Mouse (Mus musculus): ENCODE measurements around the gene Tjap1. TPM values are rescaled to one million over a fixed set of nuclear protein-coding genes. Genes with fewer than 3 reads are reported as not detected.

Gene Tjap1
- polyA plus RNA-seq, 1 experiment from 2014 or later = 46.4 TPM

DNA sequence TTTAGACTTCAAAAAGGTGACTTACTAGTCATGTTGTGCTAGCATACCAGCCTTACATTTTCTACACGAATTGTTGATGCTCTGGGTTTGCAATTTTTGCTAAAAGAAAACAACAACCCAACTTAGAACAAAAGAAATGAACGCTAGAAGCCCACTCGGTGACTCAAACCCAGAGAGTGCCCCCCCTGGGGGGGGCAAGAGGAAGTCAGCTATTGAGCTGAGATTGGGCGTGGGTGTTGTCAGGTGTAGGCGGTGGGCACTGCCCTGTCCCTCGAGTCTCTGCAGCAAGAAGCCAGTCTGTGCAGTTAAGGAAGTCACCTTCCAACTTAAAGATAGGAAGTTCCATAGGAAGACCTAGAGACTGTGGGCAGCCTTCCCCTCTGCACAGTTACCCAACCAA, 13.8 kb upstream of the Tjap1 start:
- H3K4me2 ChIP-seq (replicated peaks; ENCODE audit: low read depth, low read length) = no peak overlapping the region
- H3K36me3 ChIP-seq (ENCODE audit: control insufficient read depth, insufficient read depth, low read length) = no peaks in the 10 kb centered on the region
- no peak overlapping the region for H3K4me3 ChIP-seq (ENCODE audit: low read depth, low read length)
- peaks cover 5% of the 10 kb centered on the region; the same call in 1 of the 2 replicates for H3K4me1 ChIP-seq (ENCODE audit: control insufficient read depth, insufficient read depth, low read length)
- H3K9me3 ChIP-seq (ENCODE audit: control insufficient read depth, low read depth, low read length) = no peaks in the 10 kb centered on the region
- H3K9ac ChIP-seq (replicated peaks; ENCODE audit: low read depth, low read length) = no peak overlapping the region
- no peak overlapping the region for H3K27ac ChIP-seq (ENCODE audit: low read length)
- H3K27me3 ChIP-seq (ENCODE audit: control insufficient read depth, insufficient read depth, low read length) = peaks cover 22% of the 10 kb centered on the region
- ATAC-seq (ENCODE audit: insufficient number of reproducible peaks, insufficient read depth, low FRiP score, low read depth) = no peak
- WGBS = 42% methylated on average over 6 of the region's 6 CpGs

DNA sequence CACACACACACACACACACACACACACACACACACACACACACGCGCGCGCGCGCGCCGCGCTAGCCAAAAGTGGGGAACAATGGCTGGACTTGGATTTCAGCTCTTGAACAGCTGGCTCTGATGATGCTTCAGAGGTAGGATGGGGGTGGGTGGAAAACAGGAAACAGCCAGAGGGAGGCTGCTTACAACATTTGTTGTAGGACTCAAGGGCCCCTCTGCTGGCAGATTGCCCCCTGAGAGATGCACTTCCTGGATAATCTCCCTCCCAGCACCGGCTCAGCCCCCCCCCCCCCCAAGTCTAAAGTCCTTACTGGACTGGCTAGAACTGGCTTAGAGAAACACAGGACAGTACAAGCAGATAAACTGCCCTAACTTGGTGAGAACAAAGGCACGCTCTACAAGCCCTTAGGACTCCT, 4.9 kb upstream of the Tjap1 start:
- no peak; the same call in 1 of the 2 replicates for ATAC-seq (ENCODE audit: insufficient number of reproducible peaks, insufficient read depth, low FRiP score, low read depth)
- Histone ChIP-seq H3K9ac (replicated peaks; ENCODE audit: low read depth, low read length) (no peak overlapping the region), H3K4me1 (ENCODE audit: control insufficient read depth, insufficient read depth, low read length) (peaks cover 12% of the 10 kb centered on the region; the same call in 1 of the 2 replicates), H3K4me2 (replicated peaks; ENCODE audit: low read depth, low read length) (no peak overlapping the region), H3K36me3 (ENCODE audit: control insufficient read depth, insufficient read depth, low read length) (no peaks in the 10 kb centered on the region), H3K9me3 (ENCODE audit: control insufficient read depth, low read depth, low read length) (no peaks in the 10 kb centered on the region), H3K4me3 (ENCODE audit: low read depth, low read length) (no peak overlapping the region), H3K27ac (ENCODE audit: low read length) (peak overlapping the region; percentile 58), H3K27me3 (ENCODE audit: control insufficient read depth, insufficient read depth, low read length) (no peaks in the 10 kb centered on the region)
- 46% methylated on average over 11 of the region's 11 CpGs for WGBS

DNA sequence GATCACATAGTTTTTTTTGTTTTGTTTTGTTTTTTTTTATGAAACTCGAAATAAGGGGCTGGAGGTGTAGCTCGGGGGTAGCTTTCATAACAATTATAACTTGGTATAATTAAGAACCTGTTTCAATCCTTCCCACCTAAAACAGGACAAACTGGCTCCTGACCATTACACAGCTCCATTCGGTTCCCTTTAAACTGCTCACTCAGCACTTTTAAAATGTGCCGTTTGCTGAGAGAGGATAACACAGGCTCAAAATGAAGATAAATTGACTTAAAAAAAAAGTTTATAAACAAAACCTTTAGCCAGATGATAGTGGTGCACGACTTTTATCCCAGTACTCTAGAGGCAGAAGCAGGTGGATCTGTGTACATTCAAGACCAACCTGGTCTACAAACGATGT, 2.6 kb upstream of the Tjap1 start:
- H3K4me1 ChIP-seq (ENCODE audit: control insufficient read depth, insufficient read depth, low read length) = peaks cover 23% of the 10 kb centered on the region
- no peak for ATAC-seq (ENCODE audit: insufficient number of reproducible peaks, insufficient read depth, low FRiP score, low read depth)
- no peak overlapping the region for H3K4me3 ChIP-seq (ENCODE audit: low read depth, low read length)
- H3K4me2 ChIP-seq (replicated peaks; ENCODE audit: low read depth, low read length) = no peak overlapping the region
- peaks cover 4% of the 10 kb centered on the region for H3K36me3 ChIP-seq (ENCODE audit: control insufficient read depth, insufficient read depth, low read length)
- H3K9me3 ChIP-seq (ENCODE audit: control insufficient read depth, low read depth, low read length) = no peaks in the 10 kb centered on the region
- H3K9ac ChIP-seq (replicated peaks; ENCODE audit: low read depth, low read length) = no peak overlapping the region
- H3K27ac ChIP-seq (ENCODE audit: low read length) = no peak overlapping the region
- WGBS = 36% methylated on average over 6 of the region's 6 CpGs
- no peaks in the 10 kb centered on the region for H3K27me3 ChIP-seq (ENCODE audit: control insufficient read depth, insufficient read depth, low read length)

DNA sequence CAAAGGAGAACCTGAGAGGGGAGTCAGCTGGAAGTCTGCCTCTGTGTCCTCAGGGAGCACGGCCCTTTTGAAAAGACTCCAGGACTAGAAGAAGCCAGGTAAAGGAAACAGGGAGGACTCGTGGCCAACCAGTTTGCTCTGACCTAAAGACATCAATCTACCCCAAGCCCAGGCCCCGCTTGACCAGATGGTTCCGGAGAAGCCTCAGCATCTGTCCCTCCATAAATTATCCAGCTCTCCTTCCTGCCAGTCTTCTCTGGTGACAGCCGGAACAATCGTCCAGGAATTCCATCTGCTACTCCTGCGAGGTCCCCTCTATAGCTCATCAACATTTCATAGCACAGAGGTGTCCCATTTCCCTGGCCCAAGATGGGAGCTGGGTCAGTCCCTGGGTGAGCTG, 1.8 kb upstream of the Tjap1 start:
- Histone ChIP-seq H3K27me3 (ENCODE audit: control insufficient read depth, insufficient read depth, low read length) (no peaks in the 10 kb centered on the region), H3K4me1 (ENCODE audit: control insufficient read depth, insufficient read depth, low read length) (peaks cover 23% of the 10 kb centered on the region), H3K9me3 (ENCODE audit: control insufficient read depth, low read depth, low read length) (no peaks in the 10 kb centered on the region), H3K9ac (replicated peaks; ENCODE audit: low read depth, low read length) (no peak overlapping the region), H3K4me2 (replicated peaks; ENCODE audit: low read depth, low read length) (no peak overlapping the region), H3K27ac (ENCODE audit: low read length) (no peak overlapping the region), H3K4me3 (ENCODE audit: low read depth, low read length) (no peak overlapping the region), H3K36me3 (ENCODE audit: control insufficient read depth, insufficient read depth, low read length) (peaks cover 11% of the 10 kb centered on the region)
- no peak for ATAC-seq (ENCODE audit: insufficient number of reproducible peaks, insufficient read depth, low FRiP score, low read depth)
- WGBS = 34% methylated on average over 7 of the region's 7 CpGs

DNA sequence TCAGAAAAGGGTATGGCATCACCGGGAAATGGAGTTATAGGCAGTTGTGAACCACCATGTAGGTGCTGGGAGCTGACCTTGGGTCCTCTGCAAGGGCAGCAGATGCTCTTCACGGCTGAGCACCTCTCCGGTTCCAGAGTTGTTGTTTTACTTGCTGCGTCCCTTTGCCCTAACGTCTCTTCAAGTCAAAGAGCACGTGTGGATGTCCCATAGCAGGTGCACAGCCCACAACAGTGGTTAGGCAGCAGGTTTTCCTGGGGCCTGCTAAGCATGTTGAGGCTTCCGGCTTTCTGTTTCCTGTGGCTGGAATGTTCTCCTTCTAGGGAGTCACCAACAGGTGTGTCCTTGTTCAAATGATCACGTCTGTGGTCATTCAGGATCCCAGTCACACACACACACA, 1.1 kb upstream of the Tjap1 start:
- Histone ChIP-seq H3K36me3 (ENCODE audit: control insufficient read depth, insufficient read depth, low read length) (peaks cover 17% of the 10 kb centered on the region), H3K9me3 (ENCODE audit: control insufficient read depth, low read depth, low read length) (no peaks in the 10 kb centered on the region), H3K4me3 (ENCODE audit: low read depth, low read length) (no peak overlapping the region), H3K4me1 (ENCODE audit: control insufficient read depth, insufficient read depth, low read length) (peaks cover 23% of the 10 kb centered on the region), H3K27me3 (ENCODE audit: control insufficient read depth, insufficient read depth, low read length) (no peaks in the 10 kb centered on the region), H3K4me2 (replicated peaks; ENCODE audit: low read depth, low read length) (no peak overlapping the region), H3K9ac (replicated peaks; ENCODE audit: low read depth, low read length) (no peak overlapping the region), H3K27ac (ENCODE audit: low read length) (no peak overlapping the region)
- no peak for ATAC-seq (ENCODE audit: insufficient number of reproducible peaks, insufficient read depth, low FRiP score, low read depth)
- 82% methylated on average over 8 of the region's 8 CpGs for WGBS

DNA sequence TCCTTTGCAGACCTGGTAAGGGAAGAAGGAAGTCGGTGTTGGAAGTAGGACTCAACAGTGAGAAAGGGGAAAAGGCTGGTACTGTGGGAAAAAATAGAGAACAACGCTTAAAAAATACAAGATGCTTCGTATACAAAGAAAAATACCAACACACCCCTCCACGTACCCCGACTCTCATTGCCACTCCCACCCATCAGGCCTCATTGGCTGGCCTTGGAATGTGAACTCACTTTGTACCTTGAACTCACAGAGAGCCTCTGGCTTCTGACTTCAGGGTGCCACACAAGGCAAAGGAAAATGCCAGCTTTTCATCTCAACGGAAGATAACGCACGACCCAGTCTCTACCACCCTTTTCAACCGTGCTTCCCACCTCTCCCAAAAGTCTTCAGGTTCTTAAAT, 314 bp upstream of the Tjap1 start:
- H3K27ac ChIP-seq (ENCODE audit: low read length) = no peak overlapping the region
- H3K4me2 ChIP-seq (replicated peaks; ENCODE audit: low read depth, low read length) = peak overlapping the region; percentile 83
- peak overlapping the region; percentile 72 for H3K4me3 ChIP-seq (ENCODE audit: low read depth, low read length)
- H3K4me1 ChIP-seq (ENCODE audit: control insufficient read depth, insufficient read depth, low read length) = peaks cover 19% of the 10 kb centered on the region
- H3K36me3 ChIP-seq (ENCODE audit: control insufficient read depth, insufficient read depth, low read length) = peaks cover 24% of the 10 kb centered on the region
- no peak; the same call in 1 of the 2 replicates for ATAC-seq (ENCODE audit: insufficient number of reproducible peaks, insufficient read depth, low FRiP score, low read depth)
- WGBS = 21% methylated on average over 9 of the region's 9 CpGs
- no peaks in the 10 kb centered on the region for H3K9me3 ChIP-seq (ENCODE audit: control insufficient read depth, low read depth, low read length)
- H3K27me3 ChIP-seq (ENCODE audit: control insufficient read depth, insufficient read depth, low read length) = no peaks in the 10 kb centered on the region
- H3K9ac ChIP-seq (replicated peaks; ENCODE audit: low read depth, low read length) = no peak overlapping the region

DNA sequence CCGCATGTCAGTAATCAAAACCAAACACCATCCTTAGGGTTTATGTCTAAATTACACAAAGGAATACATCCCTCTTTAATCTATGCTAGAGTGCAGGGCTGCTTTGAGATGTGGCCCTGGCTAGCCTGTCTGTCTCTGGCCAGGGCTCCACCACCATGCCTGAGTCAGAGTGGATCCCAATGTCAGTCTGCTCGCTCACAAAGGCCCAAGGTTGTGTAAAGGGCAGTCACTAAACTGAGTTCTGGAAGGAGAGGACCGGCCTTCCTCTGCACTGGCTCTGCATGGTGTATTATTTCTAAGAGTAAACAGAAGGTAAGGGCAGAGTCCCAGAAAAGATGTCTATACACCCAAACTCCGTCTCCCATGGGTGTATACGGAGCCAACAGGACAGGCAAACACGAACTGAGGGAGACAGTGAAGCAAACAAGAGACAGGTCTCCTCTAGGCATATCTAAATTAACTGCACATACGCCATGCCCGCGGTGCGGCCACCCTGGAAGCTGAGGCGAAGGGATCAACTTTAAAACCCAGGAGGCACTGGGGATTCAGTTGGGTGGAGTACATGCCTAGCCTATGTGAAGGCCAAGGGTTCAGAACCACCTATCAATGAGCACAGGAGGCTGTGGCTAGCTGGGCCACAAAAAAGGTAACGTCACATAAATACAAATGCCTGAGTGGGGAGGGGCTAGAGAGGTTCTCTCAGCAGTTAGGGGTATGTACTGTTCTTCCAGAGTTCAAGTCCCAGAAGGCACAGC, 4.6 kb downstream of the Tjap1 start:
- no peak overlapping the region for H3K4me2 ChIP-seq (replicated peaks; ENCODE audit: low read depth, low read length)
- H3K4me1 ChIP-seq (ENCODE audit: control insufficient read depth, insufficient read depth, low read length) = peaks cover 11% of the 10 kb centered on the region
- no peak for ATAC-seq (ENCODE audit: insufficient number of reproducible peaks, insufficient read depth, low FRiP score, low read depth)
- H3K27ac ChIP-seq (ENCODE audit: low read length) = peak overlapping the region; percentile 39; the same call in 1 of the 2 replicates
- WGBS = 84% methylated on average over 12 of the region's 12 CpGs
- peaks cover 43% of the 10 kb centered on the region for H3K36me3 ChIP-seq (ENCODE audit: control insufficient read depth, insufficient read depth, low read length)
- no peaks in the 10 kb centered on the region for H3K27me3 ChIP-seq (ENCODE audit: control insufficient read depth, insufficient read depth, low read length)
- no peak overlapping the region for H3K9ac ChIP-seq (replicated peaks; ENCODE audit: low read depth, low read length)
- no peaks in the 10 kb centered on the region for H3K9me3 ChIP-seq (ENCODE audit: control insufficient read depth, low read depth, low read length)
- H3K4me3 ChIP-seq (ENCODE audit: low read depth, low read length) = no peak overlapping the region

DNA sequence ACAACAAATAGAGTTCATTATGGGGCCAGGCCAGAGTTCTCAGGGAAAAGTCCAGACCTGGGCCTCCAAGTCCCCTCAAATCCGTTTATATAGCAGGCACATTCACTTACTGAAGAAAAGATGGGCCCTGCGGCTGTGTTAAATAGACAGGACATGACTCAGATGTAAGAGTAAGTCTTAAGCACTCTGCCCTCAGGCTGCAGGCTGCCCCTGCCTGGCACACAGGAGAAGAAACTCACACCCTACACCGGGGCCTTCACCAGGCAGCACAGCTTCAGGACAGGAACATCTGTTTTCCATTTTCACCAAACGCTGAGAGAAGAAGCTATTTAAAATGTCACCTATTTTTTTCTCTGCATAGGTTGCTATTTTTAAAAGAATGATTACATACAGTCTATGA, 5.2 kb downstream of the Tjap1 start:
- Histone ChIP-seq H3K27me3 (ENCODE audit: control insufficient read depth, insufficient read depth, low read length) (no peaks in the 10 kb centered on the region), H3K9ac (replicated peaks; ENCODE audit: low read depth, low read length) (no peak overlapping the region), H3K4me2 (replicated peaks; ENCODE audit: low read depth, low read length) (no peak overlapping the region), H3K4me3 (ENCODE audit: low read depth, low read length) (no peak overlapping the region), H3K4me1 (ENCODE audit: control insufficient read depth, insufficient read depth, low read length) (peaks cover 10% of the 10 kb centered on the region), H3K36me3 (ENCODE audit: control insufficient read depth, insufficient read depth, low read length) (peaks cover 45% of the 10 kb centered on the region), H3K27ac (ENCODE audit: low read length) (no peak overlapping the region), H3K9me3 (ENCODE audit: control insufficient read depth, low read depth, low read length) (no peaks in the 10 kb centered on the region)
- ATAC-seq (ENCODE audit: insufficient number of reproducible peaks, insufficient read depth, low FRiP score, low read depth) = no peak
- WGBS = 52% methylated on average over 4 of the region's 4 CpGs

DNA sequence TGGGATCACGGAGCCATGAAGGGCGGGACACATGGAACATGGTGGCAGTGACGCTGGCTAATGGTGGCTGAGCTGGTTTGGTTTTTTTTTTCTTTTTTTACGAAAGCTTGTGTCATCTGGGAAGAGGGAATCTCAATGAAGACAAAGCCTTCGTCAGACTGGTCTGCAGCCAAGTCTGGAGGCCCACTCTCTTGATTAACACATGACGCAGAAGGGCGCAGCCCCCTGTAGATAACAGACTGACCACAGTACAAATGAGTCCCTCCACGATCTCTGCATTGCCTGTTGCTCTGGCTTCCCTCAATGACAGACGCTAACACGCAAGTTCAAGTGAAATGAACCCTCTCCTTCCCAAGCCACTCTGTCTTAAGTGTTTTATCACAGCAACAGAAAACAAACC, 7.3 kb downstream of the Tjap1 start:
- Histone ChIP-seq H3K36me3 (ENCODE audit: control insufficient read depth, insufficient read depth, low read length) (peaks cover 58% of the 10 kb centered on the region), H3K4me2 (replicated peaks; ENCODE audit: low read depth, low read length) (no peak overlapping the region), H3K27ac (ENCODE audit: low read length) (no peak overlapping the region), H3K9ac (replicated peaks; ENCODE audit: low read depth, low read length) (no peak overlapping the region), H3K4me1 (ENCODE audit: control insufficient read depth, insufficient read depth, low read length) (no peaks in the 10 kb centered on the region), H3K27me3 (ENCODE audit: control insufficient read depth, insufficient read depth, low read length) (no peaks in the 10 kb centered on the region), H3K9me3 (ENCODE audit: control insufficient read depth, low read depth, low read length) (no peaks in the 10 kb centered on the region), H3K4me3 (ENCODE audit: low read depth, low read length) (no peak overlapping the region)
- ATAC-seq (ENCODE audit: insufficient number of reproducible peaks, insufficient read depth, low FRiP score, low read depth) = no peak
- WGBS = 86% methylated on average over 10 of the region's 10 CpGs
